Mouse (Mus musculus) spleen, adult 2 months (tissue): Measurements from ENCODE around the gene Ehbp1l1. TPM values are rescaled to one million over a fixed set of nuclear protein-coding genes. Genes with fewer than 3 reads are reported as not detected.

ENCODE experiments used
- DNase-seq, 2 experiments: peaks; one replicate each; pipeline versions ENCODE4 v3.0.0 to v3.0.0-alpha.2; 2012 to 2021; ENCODE audit warnings: low spot score in 2 of 2, low read depth in 1 of 2
- H3K27ac ChIP-seq: fragments of 200-500 bp; 2 replicates; pipeline ENCODE4 v1.5.1; 2012; ENCODE audit warnings: low read length, inconsistent platforms; ENCODE audit not compliant: insufficient read depth
- H3K27me3 ChIP-seq: fragments of 200-500 bp; 2 replicates; pipeline ENCODE4 v1.6.1; 2012; ENCODE audit warnings: mild to moderate bottlenecking, moderate library complexity, low read length, inconsistent platforms; ENCODE audit not compliant: control insufficient read depth, insufficient read depth
- H3K36me3 ChIP-seq: fragments of 200-500 bp; 2 replicates; pipeline ENCODE4 v1.6.1; 2012; ENCODE audit warnings: mild to moderate bottlenecking, low read length, inconsistent platforms; ENCODE audit not compliant: control insufficient read depth, insufficient read depth
- H3K4me1 ChIP-seq: fragments of 200-500 bp; 2 replicates; pipeline ENCODE4 v1.6.1; 2011; ENCODE audit warnings: inconsistent platforms; ENCODE audit not compliant: control insufficient read depth, insufficient read depth, insufficient read length
- H3K4me3 ChIP-seq: fragments of 200-500 bp; 2 replicates; pipeline ENCODE4 v1.5.1; 2011; ENCODE audit warnings: mild to moderate bottlenecking, inconsistent platforms; ENCODE audit not compliant: insufficient read depth, insufficient read length; ENCODE audit errors: extremely low read depth
- CTCF ChIP-seq: fragments of 200-500 bp; IDR thresholded peaks from 2 replicates; pipeline ENCODE4 v1.5.1; 2011; ENCODE audit warnings: mild to moderate bottlenecking, inconsistent platforms; ENCODE audit not compliant: insufficient read depth, insufficient read length, insufficient replicate concordance; ENCODE audit errors: extremely low read depth
- POLR2A ChIP-seq: fragments of 200-500 bp; IDR thresholded peaks from 2 replicates; pipeline ENCODE4 v1.6.1; 2011; ENCODE audit warnings: low read depth, low read length, inconsistent platforms
- WGBS: fragments of 180-500 bp; shearing (Covaris S2); methylation state at CpG from one replicate; pipeline ENCODE4 v1.1.7; 2018; 5-methylcytosine and 5-hydroxymethylcytosine counted together
- polyA plus RNA-seq: library from polyadenylated mRNA; depleted of rRNA; stranded (reverse); fragments of >200 nt; gene quantifications from 2 replicates; pipeline ENCODE4 v1.2.3, GENCODE M21; 2012

The Ehbp1l1 gene
- polyA plus RNA-seq, 1 experiment: 94.6 TPM

DNA sequence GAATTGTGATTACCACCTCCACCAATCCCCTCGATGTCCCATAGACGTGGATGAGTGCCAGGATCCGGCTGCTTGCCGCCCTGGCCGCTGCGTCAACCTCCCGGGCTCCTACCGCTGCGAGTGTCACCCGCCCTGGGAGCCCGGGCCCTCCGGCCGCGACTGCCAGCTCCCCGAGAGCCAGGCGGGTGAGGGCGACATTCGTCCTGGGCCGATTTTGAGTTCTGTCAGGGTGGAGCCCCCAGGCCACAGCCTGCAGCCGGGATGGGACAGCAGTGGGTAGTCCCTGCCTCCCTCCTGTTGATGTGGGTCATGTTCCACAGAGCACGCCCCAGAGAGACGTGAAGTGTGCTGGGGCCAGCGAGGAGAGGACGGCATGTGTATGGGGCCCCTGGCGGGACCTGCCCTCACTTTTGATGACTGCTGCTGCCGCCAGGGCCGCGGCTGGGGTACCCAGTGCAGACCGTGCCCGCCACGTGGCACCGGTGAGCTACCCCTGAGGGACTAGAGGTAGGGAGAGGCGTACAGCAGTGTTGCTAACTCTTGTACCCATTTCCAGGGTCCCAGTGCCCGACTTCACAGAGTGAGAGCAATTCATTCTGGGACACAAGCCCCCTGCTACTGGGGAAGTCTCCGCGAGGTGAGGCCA, 31.0 kb upstream of the Ehbp1l1 start:
- no peak overlapping the region for H3K27ac ChIP-seq

DNA sequence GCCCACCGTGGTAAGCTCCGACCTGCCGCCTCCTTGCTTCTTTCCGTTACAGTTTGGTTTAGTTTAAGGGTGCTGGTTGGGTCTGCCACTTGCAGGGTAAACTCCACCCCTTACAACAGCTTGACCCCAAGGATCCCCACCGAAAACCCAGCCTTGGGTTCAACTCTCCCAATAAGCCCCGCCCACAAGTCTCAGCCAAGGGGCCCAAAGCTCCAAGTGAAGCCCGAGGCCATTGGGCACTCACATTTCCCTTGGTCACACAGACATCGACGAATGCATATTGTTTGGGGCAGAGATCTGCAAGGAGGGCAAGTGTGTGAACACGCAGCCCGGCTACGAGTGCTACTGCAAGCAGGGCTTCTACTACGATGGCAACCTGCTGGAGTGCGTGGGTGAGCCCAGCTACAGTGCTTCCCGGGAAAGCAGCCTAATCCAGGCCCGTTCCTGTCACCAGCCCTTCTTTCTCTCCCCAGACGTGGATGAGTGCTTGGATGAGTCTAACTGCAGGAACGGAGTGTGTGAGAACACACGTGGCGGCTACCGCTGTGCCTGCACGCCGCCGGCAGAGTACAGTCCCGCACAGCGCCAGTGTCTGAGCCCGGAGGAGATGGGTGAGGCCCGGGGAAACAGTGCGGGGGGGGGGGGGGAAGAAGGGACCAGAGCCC, 30.3 kb upstream of the Ehbp1l1 start:
- no peaks in the 10 kb centered on the region; the same call in none of the 2 replicates for H3K4me1 ChIP-seq
- TF ChIP-seq CTCF: no peak
- no peak for TF ChIP-seq POLR2A
- no peaks in the 10 kb centered on the region for H3K27me3 ChIP-seq
- no peak overlapping the region for H3K27ac ChIP-seq
- 44% methylated on average over 29 of the region's 29 CpGs for WGBS
- peaks cover 32% of the 10 kb centered on the region for H3K36me3 ChIP-seq
- no peak for DNase-seq
- no peak overlapping the region for H3K4me3 ChIP-seq

More for the DNA sequence above, 31.0 kb upstream of the Ehbp1l1 start:
- Histone ChIP-seq H3K4me3 (no peak overlapping the region), H3K27me3 (no peaks in the 10 kb centered on the region), H3K4me1 (no peaks in the 10 kb centered on the region; the same call in 1 of the 2 replicates), H3K36me3 (peaks cover 32% of the 10 kb centered on the region)
- TF ChIP-seq CTCF (no peak), POLR2A (no peak)
- DNase-seq: no peak
- WGBS: 48% methylated on average over 36 of the region's 36 CpGs

DNA sequence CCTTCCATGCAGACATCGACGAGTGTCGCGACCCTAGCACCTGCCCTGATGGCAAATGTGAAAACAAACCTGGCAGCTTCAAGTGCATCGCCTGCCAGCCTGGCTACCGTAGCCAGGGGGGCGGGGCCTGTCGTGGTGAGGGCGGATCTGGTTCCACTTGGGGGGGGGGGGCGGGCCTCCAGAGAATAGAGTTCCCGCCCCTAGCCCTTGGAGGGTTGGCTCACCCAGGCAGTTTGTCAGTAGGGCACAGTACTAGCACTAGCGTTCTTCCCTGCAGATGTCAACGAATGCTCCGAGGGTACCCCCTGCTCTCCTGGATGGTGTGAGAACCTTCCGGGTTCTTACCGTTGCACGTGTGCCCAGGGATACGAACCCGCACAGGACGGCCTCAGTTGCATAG, 25.6 kb upstream of the Ehbp1l1 start:
- Histone ChIP-seq H3K4me1 (peaks cover 3% of the 10 kb centered on the region; the same call in 1 of the 2 replicates), H3K4me3 (no peak overlapping the region; the same call in 1 of the 2 replicates), H3K36me3 (no peaks in the 10 kb centered on the region), H3K27me3 (no peaks in the 10 kb centered on the region), H3K27ac (no peak overlapping the region)
- DNase-seq: no peak
- no peak for TF ChIP-seq POLR2A
- no peak for TF ChIP-seq CTCF
- WGBS: 35% methylated on average over 19 of the region's 20 CpGs

DNA sequence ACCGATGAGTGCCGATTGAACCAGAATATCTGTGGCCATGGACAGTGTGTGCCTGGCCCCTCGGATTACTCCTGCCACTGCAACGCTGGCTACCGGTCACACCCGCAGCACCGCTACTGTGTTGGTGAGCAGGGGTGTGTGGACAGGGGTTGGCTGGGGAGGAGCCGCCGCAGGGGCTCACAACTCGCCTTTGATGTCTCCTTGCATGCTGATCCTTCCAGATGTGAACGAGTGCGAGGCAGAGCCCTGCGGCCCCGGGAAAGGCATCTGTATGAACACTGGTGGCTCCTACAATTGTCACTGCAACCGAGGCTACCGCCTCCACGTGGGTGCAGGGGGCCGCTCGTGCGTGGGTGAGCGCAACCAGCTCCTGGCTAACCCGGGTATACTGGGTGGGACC, 24.8 kb upstream of the Ehbp1l1 start:
- no peak for DNase-seq
- Histone ChIP-seq H3K4me3 (no peak overlapping the region), H3K4me1 (peaks cover 3% of the 10 kb centered on the region; the same call in 1 of the 2 replicates), H3K27me3 (no peaks in the 10 kb centered on the region), H3K36me3 (no peaks in the 10 kb centered on the region), H3K27ac (no peak overlapping the region)
- 69% methylated on average over 22 of the region's 22 CpGs for WGBS
- TF ChIP-seq CTCF: no peak

DNA sequence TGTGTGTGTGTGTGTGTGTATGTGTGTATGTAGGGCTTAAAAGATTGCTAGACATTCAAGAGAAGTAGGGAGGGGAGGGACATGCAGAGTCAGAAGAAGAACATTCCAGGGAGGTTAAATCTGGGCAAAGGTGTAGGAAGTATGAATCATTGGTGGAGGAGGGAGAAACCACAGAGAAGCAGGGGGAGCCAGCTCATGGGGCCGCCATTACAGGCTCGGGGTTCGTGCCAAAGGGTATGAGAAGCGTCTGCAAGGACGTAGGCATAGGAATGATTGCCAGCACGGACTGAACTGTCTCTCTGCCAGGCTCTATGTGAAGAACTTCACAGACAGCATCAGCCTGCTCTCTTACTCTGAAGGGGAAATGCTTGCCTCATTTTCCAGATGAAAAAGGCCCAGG, 23.4 kb upstream of the Ehbp1l1 start:
- no peaks in the 10 kb centered on the region for H3K36me3 ChIP-seq
- no peaks in the 10 kb centered on the region for H3K27me3 ChIP-seq
- TF ChIP-seq POLR2A: no peak
- peaks cover 3% of the 10 kb centered on the region; the same call in 1 of the 2 replicates for H3K4me1 ChIP-seq
- H3K27ac ChIP-seq: no peak overlapping the region
- WGBS: 71% methylated on average over 6 of the region's 6 CpGs
- H3K4me3 ChIP-seq: no peak overlapping the region
- DNase-seq: no peak

DNA sequence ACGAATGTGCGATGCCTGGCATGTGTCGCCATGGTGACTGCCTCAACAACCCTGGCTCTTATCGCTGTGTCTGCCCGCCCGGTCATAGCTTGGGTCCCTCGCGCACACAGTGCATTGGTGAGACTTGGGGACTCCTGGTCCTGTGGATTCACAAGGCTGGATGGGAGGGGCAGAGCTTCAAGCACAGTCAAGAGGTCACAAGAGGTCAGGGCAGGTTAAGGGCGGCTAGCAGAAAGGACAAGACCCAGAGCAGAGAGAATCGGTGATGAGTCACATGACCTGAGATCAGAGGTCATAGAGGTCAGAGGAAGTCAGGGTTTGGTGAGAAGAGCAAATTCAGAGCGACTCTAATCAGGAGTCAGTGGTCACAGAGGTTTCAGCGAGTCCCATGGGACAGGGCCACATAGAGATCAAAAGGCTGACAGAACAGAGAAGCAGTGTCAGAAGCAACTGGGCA, 20.8 kb upstream of the Ehbp1l1 start:
- no peak overlapping the region for H3K27ac ChIP-seq
- H3K4me1 ChIP-seq: peaks cover 7% of the 10 kb centered on the region
- DNase-seq: no peak
- H3K4me3 ChIP-seq: no peak overlapping the region
- peaks cover 4% of the 10 kb centered on the region; the same call in 1 of the 2 replicates for H3K27me3 ChIP-seq
- H3K36me3 ChIP-seq: no peaks in the 10 kb centered on the region
- TF ChIP-seq POLR2A (no peak), CTCF (no peak)
- WGBS: 72% methylated on average over 12 of the region's 12 CpGs
